ENCODE assay signal across 8 mouse cellular contexts in the genomic region with DNA sequence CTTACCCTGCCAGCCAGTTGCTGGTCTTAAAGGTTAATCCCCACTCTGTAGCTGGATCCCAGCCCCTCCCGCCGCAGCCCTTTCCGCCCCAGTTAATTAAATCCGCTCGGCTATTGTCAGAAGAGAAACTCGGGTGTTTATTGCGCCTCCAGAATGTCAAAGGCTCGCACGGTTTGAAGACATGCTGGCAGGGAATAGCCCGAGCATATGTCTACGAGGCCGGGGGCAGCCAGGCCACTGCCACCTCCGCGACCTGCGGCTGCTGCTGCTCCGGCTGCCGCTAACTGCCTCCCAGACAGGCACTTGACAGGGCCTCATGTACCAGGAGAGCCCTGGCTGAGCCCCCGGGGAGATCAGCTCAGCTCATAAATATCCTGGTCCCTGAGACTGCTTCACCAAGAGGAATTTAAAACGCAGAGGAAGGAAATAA.
DNase-seq lines count a peak whose midpoint lies in the region; ATAC-seq lines count a peak whose summit lies in the region.

No protein-coding gene starts in this region.

- H3K4me3 ChIP-seq in hindbrain, embryonic 12.5 days = peak overlapping the region; percentile 22
- peak overlapping the region; percentile 9 for H3K4me3 ChIP-seq in midbrain, embryonic 14.5 days (replicated peaks; ENCODE audit: low read depth, low read length)

- peaks cover 7% of the 10 kb centered on the region; the same call in 1 of the 2 replicates for H3K27me3 ChIP-seq in hindbrain, embryonic 12.5 days
- H3K27me3 ChIP-seq in midbrain, embryonic 14.5 days (ENCODE audit: control insufficient read depth, insufficient read depth, low read length) = no peaks in the 10 kb centered on the region

- no peaks in the 10 kb centered on the region for H3K9me3 ChIP-seq in hindbrain, embryonic 12.5 days (replicated peaks)
- H3K9me3 ChIP-seq in midbrain, embryonic 14.5 days (ENCODE audit: control insufficient read depth, low read length) = no peaks in the 10 kb centered on the region

- DNase-seq in kidney, postnatal 14 days = peak; percentile 47
- DNase-seq in kidney, adult 18-20 months = no peak
- peak; percentile 69 to 81 for DNase-seq in cerebellum, postnatal 14 days
- peak; percentile 82 for DNase-seq in midbrain, embryonic 14.5 days
- DNase-seq in urinary bladder, postnatal 4 days (ENCODE audit: low spot score in 2 of 2) = no peak
- no peak for DNase-seq in spleen, postnatal 14 days (ENCODE audit: low spot score in 2 of 2)

- peak overlapping the region; percentile 57 for H3K4me2 ChIP-seq in hindbrain, embryonic 12.5 days (replicated peaks)
- H3K4me2 ChIP-seq in midbrain, embryonic 14.5 days (ENCODE audit: low read length) = peak overlapping the region; percentile 57

- H3K27ac ChIP-seq in hindbrain, embryonic 12.5 days = peak overlapping the region; percentile 90
- peak overlapping the region; percentile 90 for H3K27ac ChIP-seq in midbrain, embryonic 14.5 days (replicated peaks; ENCODE audit: low read depth, low read length)

- ATAC-seq in hindbrain, embryonic 12.5 days (ENCODE audit: low FRiP score) = peak; percentile 14; the same call in 1 of the 2 replicates
- ATAC-seq in midbrain, embryonic 14.5 days (ENCODE audit: low FRiP score, low TSS enrichment) = peak; percentile 25; the same call in 1 of the 2 replicates
- no peak for ATAC-seq in erythroblast, adult 5-6 weeks (replicated peaks; ENCODE audit: low FRiP score, poor library complexity, severe bottlenecking)

- H3K4me1 ChIP-seq in hindbrain, embryonic 12.5 days = peaks cover 95% of the 10 kb centered on the region
- peaks cover 88% of the 10 kb centered on the region for H3K4me1 ChIP-seq in midbrain, embryonic 14.5 days (ENCODE audit: control insufficient read depth, insufficient read depth, low read length)

- WGBS in hindbrain, embryonic 12.5 days = 2% methylated on average over 19 of the region's 19 CpGs
- under 1% methylated on average over 19 of the region's 19 CpGs for WGBS in midbrain, embryonic 14.5 days

- peak overlapping the region; percentile 58 for H3K9ac ChIP-seq in hindbrain, embryonic 12.5 days
- H3K9ac ChIP-seq in midbrain, embryonic 14.5 days (replicated peaks; ENCODE audit: low read length) = peak overlapping the region; percentile 4

- H3K36me3 ChIP-seq in hindbrain, embryonic 12.5 days = no peaks in the 10 kb centered on the region
- H3K36me3 ChIP-seq in midbrain, embryonic 14.5 days (ENCODE audit: control insufficient read depth, insufficient read depth, low read length) = no peaks in the 10 kb centered on the region

Comparison
In these comparisons a context has a peak if more than half of its experiments do, and no peak if none do; other contexts are left out.
1. DNase-seq: peak in kidney, postnatal 14 days (single experiment), cerebellum, postnatal 14 days (2 of 2) and midbrain, embryonic 14.5 days (single experiment); none in kidney, adult 18-20 months (single experiment), urinary bladder, postnatal 4 days (0 of 2) and spleen, postnatal 14 days (0 of 2).